Mouse (Mus musculus): ENCODE results near the gene Cd79a.

Cd79a gene

GRCm38 (mm10) chr7:24897224-24897623 is at the start of gene Cd79a:
Gene Cd79a (plus strand): TSS chr7:24897381.
- DNase-seq (ENCODE audit: extremely low read depth, low read depth): no peak

- peak; percentile 39 for DNase-seq (ENCODE audit: extremely low read depth, low read depth)
Measured at GRCm38 (mm10) chr7:24850162-24850561, 47.0 kb upstream of the Cd79a start.

GRCm38 (mm10) chr7:24850899-24851303 is 46.3 kb upstream of the Cd79a start:
- DNase-seq (ENCODE audit: extremely low read depth, low read depth): peak; percentile 85

GRCm38 (mm10) chr7:24851596-24852325 is 45.4 kb upstream of the Cd79a start:
- no peak for DNase-seq (ENCODE audit: extremely low read depth, low read depth)

- peak; percentile 99 for DNase-seq (ENCODE audit: extremely low read depth, low read depth)
Measured at GRCm38 (mm10) chr7:24852557-24853232, 44.5 kb upstream of the Cd79a start.

GRCm38 (mm10) chr7:24853233-24853563 is 44.0 kb upstream of the Cd79a start:
- DNase-seq (ENCODE audit: extremely low read depth, low read depth): no peak

- DNase-seq (ENCODE audit: extremely low read depth, low read depth): peak; percentile 58
Measured at GRCm38 (mm10) chr7:24853695-24854094, 43.5 kb upstream of the Cd79a start.

GRCm38 (mm10) chr7:24856460-24857120 is 40.6 kb upstream of the Cd79a start:
- peak; percentile 34 for DNase-seq (ENCODE audit: extremely low read depth, low read depth)

- DNase-seq (ENCODE audit: extremely low read depth, low read depth): peak; percentile 36
Measured at GRCm38 (mm10) chr7:24859234-24859633, 37.9 kb upstream of the Cd79a start.

GRCm38 (mm10) chr7:24861913-24862312 is 35.3 kb upstream of the Cd79a start, which contains the start of gene Gm9844:
Gene Gm9844 (plus strand): TSS chr7:24862213.
- no peak for DNase-seq (ENCODE audit: extremely low read depth, low read depth)

GRCm38 (mm10) chr7:24862853-24863252 is 34.3 kb upstream of the Cd79a start:
- no peak for DNase-seq (ENCODE audit: extremely low read depth, low read depth)

- DNase-seq (ENCODE audit: extremely low read depth, low read depth): no peak
Measured at GRCm38 (mm10) chr7:24864156-24864555, 33.0 kb upstream of the Cd79a start.

- DNase-seq (ENCODE audit: extremely low read depth, low read depth): no peak
Measured at GRCm38 (mm10) chr7:24869080-24869479, 28.1 kb upstream of the Cd79a start.

- DNase-seq (ENCODE audit: extremely low read depth, low read depth): no peak
Measured at GRCm38 (mm10) chr7:24869532-24870165, 27.5 kb upstream of the Cd79a start, which contains the start of the genes Lypd4 and Dmrtc2. Gene Lypd4 (minus strand): TSS chr7:24869941. Gene Dmrtc2 (plus strand): TSS chr7:24870057.

- no peak for DNase-seq (ENCODE audit: extremely low read depth, low read depth)
Measured at GRCm38 (mm10) chr7:24877588-24877987, 19.6 kb upstream of the Cd79a start.

GRCm38 (mm10) chr7:24879620-24880019 is 17.6 kb upstream of the Cd79a start:
- DNase-seq (ENCODE audit: extremely low read depth, low read depth): no peak

GRCm38 (mm10) chr7:24882416-24883199 is 14.6 kb upstream of the Cd79a start:
- DNase-seq (ENCODE audit: extremely low read depth, low read depth): no peak

GRCm38 (mm10) chr7:24883896-24884692 is 13.1 kb upstream of the Cd79a start, which contains the start of gene Rps19:
Gene Rps19 (plus strand): TSS chr7:24884371.
- peak; percentile 99 for DNase-seq (ENCODE audit: extremely low read depth, low read depth)

- DNase-seq (ENCODE audit: extremely low read depth, low read depth): no peak
Measured at GRCm38 (mm10) chr7:24884693-24885291, 12.4 kb upstream of the Cd79a start.
